Mouse (Mus musculus): ENCODE measurements around the gene Dhx37. TPM values are rescaled to one million over a fixed set of nuclear protein-coding genes. Genes with fewer than 3 reads are reported as not detected.
A peak's percentile ranks its signal among the peaks of the same experiment; 100 is the strongest.

The Dhx37 gene
- total RNA-seq, 2 experiments from 2014 or later, result 15.2 to 15.6 TPM

- H3K27ac ChIP-seq, result no peak overlapping the region
- no peak for DNase-seq (ENCODE audit: low spot score in 2 of 2)
- no peak overlapping the region for H3K4me3 ChIP-seq
- TF ChIP-seq CTCF (conservative IDR thresholded peaks at IDR 0.05), result no peak
These were observed 56.7 kb downstream of the Dhx37 start for GRCm38 (mm10) chr5:125377214-125377613.

- Histone ChIP-seq H3K27ac (no peak overlapping the region), H3K4me3 (no peak overlapping the region)
- no peak for DNase-seq (ENCODE audit: low spot score in 2 of 2)
- no peak for TF ChIP-seq CTCF (conservative IDR thresholded peaks at IDR 0.05)
These were observed 58.0 kb downstream of the Dhx37 start for GRCm38 (mm10) chr5:125375871-125376270.

- no peak for TF ChIP-seq CTCF (conservative IDR thresholded peaks at IDR 0.05)
- Histone ChIP-seq H3K4me3 (no peak overlapping the region), H3K27ac (no peak overlapping the region)
- DNase-seq (ENCODE audit: low spot score in 2 of 2), result no peak
These were observed 61.9 kb downstream of the Dhx37 start for GRCm38 (mm10) chr5:125372027-125372426.

GRCm38 (mm10) chr5:125370950-125371693 is 62.8 kb downstream of the Dhx37 start:
- TF ChIP-seq CTCF (conservative IDR thresholded peaks at IDR 0.05), result peak; percentile 65
- no peak overlapping the region for H3K27ac ChIP-seq
- H3K4me3 ChIP-seq, result no peak overlapping the region
- no peak for DNase-seq (ENCODE audit: low spot score in 2 of 2)

GRCm38 (mm10) chr5:125368568-125368967 is 65.4 kb downstream of the Dhx37 start:
- peak; percentile 60 to 73 for DNase-seq (ENCODE audit: low spot score in 2 of 2)
- peak; percentile 79 for TF ChIP-seq CTCF (conservative IDR thresholded peaks at IDR 0.05)
- Histone ChIP-seq H3K4me3 (no peak overlapping the region), H3K27ac (no peak overlapping the region)

GRCm38 (mm10) chr5:125368156-125368555 is 65.8 kb downstream of the Dhx37 start:
- Histone ChIP-seq H3K27ac (no peak overlapping the region), H3K4me3 (no peak overlapping the region)
- TF ChIP-seq CTCF (conservative IDR thresholded peaks at IDR 0.05), result no peak
- no peak for DNase-seq (ENCODE audit: low spot score in 2 of 2)

GRCm38 (mm10) chr5:125364851-125365429 is 69.0 kb downstream of the Dhx37 start:
- no peak for DNase-seq (ENCODE audit: low spot score in 2 of 2)
- Histone ChIP-seq H3K27ac (no peak overlapping the region), H3K4me3 (no peak overlapping the region)
- TF ChIP-seq CTCF (conservative IDR thresholded peaks at IDR 0.05), result no peak

GRCm38 (mm10) chr5:125363894-125364293 is 70.0 kb downstream of the Dhx37 start:
- no peak for TF ChIP-seq CTCF (conservative IDR thresholded peaks at IDR 0.05)
- no peak overlapping the region for H3K27ac ChIP-seq
- H3K4me3 ChIP-seq, result no peak overlapping the region
- no peak for DNase-seq (ENCODE audit: low spot score in 2 of 2)

Small RNAs within 50 kb of the gene (microRNA-seq; reads per million reads assigned to microRNA genes)
- 0 reads per million in 2 experiments for gene Gm27551

Other genes with a start within 250 kb of the Dhx37 start
- gene Scarb1, start 93.0 kb downstream of the Dhx37 start, total RNA-seq (2021), result 10 to 100 TPM; 34.5 to 35.1 TPM
- gene Gm10382, start 44.8 kb downstream of the Dhx37 start, total RNA-seq (2021), result not detected
- 100 to 1,000 TPM; 713 to 818 TPM for gene Ubc, start 43.9 kb downstream of the Dhx37 start, total RNA-seq (2021)
- 100 to 1,000 TPM in 1 of 2 experiments, 10 to 100 TPM in 1; 93.2 to 107 TPM for gene Bri3bp, start 7.4 kb upstream of the Dhx37 start, total RNA-seq (2021)
- 10 to 100 TPM; 48.1 to 55.5 TPM for gene Aacs, start 41.7 kb upstream of the Dhx37 start, total RNA-seq (2021)
- gene Tmem132b, start 97.7 kb upstream of the Dhx37 start, total RNA-seq (2021), result 100 to 1,000 TPM; 117 to 127 TPM